Mouse (Mus musculus): ENCODE data around the gene Rerg.

The Rerg gene

DNA sequence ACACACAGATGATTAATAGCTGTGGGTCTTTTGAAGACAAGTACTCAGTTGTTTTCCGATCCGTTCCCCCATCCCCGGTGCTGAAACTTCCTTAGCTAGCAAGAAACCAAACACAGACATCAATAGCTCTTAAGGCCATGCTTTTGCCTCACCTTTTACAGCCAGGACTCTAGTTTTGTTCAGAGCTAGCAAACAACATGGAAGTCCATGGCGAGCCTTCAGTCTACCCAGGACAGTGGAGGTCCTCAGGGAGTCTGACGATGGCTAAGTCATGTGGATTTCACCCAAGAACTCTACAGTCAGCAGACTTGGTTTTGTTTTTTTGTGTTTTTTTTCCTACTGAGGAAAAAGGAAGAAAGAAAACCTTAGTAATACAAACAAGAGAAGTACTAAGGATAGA, 43.4 kb downstream of the Rerg start:
- DNase-seq, result no peak

DNA sequence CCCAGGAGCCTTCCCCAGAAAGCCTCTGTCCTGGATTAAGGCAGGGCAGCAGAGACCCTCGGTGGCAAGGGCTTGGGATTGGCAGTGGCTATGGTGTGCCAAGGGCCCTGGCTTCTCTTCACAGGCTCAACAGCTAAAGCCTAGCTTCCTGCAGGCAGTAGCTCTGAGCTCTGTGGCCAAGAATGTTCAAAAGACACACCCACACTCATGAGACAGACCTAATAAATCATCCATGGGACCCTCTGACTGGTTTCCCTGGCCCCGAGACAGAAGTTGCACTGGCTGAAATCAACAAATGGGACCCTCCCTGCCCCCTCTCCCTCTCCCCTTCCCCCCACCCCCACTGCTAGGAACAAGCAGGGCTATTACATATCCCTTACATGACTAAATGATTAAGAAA, 44.1 kb downstream of the Rerg start:
- no peak for DNase-seq

DNA sequence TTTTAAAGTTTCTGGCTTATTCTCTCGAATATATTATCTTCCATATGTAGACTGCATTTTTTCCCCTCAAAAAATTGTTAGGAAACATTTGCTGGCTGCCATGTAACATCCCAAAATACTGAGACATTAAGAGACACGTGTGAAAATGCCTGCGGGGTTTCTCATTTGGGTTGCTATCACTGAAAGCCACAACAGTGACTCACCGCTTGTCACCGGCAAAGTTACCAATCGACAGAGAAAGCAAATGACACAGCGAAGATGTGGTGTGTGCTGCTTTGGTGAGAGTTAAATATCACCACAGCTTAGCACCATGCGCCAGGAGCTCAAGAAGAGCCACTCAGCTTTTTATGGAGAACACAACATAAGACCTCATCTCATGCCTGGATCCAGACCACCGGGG, 44.9 kb downstream of the Rerg start:
- no peak for DNase-seq

DNA sequence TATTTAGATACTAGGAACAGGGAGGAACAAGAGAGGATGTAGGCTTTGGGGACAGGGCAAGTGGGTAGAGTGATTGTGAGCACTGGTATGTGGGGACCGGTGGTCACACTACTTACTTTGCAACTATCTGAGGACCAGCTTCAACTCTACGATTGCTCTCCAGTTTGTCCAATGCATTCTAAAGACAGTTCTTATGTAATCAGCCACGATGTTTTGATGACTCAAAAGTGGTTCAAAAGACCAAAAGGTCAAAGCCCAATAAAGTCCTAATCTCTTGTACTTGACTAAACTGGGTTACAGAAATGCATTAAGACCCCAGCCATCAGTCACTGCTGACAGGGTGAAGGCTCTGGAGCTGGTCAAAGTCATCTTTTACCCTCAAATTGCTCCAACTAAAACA, 45.3 kb downstream of the Rerg start:
- no peak for DNase-seq

DNA sequence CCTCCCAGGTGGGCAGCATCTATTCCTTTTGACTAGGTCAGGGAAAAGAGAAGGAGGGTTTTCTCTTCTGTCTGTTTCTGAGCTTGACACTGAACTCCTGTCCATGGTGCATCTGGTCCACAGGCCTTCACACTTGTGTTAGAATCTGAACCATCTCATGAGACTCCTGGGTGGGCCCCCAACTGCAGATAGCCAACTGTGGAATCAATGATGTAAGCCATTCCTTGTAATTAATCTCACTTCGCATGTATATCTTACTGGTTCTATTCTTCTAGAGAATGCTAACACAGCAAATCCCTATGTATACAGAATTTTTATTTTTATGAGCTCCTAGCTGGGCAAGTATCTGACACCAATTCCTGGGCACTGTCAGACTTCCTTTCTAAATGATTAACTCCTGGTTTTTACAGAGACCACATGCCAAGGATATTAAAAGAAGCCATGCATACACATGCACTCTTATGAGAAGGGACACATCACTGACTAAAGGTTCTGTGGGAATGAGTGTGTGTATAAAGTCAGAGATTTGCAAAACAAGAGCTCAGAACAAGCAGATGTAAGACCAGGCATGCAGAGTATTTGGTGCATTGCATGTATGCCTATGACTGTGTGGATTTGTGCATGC, 53.3 kb downstream of the Rerg start:
- no peak for DNase-seq

DNA sequence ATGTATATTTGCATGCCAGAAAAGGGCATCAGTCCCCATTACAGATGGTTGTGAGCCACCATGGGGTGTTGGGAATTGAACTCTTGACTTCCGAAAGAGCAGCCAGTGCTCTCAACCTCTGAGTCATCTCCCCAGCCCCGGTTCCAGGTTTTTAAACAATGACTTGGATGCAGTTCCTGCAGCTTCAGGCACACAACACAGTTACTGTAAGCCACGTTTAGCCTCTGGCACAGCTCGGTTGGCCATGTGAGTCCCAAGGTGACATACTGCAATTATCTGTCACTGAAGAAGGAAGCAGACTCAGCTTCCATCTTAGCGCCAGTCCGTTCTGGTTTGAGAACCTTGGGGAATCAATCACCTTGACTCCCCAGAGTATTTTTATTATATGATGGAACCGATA, 55.4 kb downstream of the Rerg start:
- DNase-seq, result no peak

DNA sequence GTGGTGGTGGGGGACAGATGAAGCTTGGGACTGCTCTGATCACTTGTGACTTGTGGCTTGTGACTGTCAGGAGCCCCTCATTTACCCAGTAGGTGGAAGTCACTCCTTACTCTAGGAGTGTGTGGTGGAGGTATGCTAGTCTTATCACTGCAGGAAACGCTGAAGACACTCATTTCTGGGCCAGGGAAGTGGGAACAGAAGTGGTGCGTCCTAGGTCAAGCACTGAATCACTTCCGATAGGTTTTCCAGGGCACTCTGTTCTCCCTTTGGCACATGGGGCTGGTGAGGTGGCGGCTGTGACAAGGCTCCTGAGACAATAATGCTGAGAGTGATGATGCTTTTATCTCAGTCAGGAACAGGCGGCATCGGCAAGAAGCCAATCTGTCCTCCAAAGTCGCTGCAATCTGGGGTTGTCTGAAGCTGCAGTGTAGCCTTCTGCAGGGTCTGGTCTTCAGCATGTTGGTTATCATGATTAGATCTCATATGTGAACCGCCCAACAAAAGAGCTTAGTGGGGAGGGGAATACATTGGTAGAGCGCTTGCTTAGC, 59.0 kb downstream of the Rerg start:
- no peak for DNase-seq

DNA sequence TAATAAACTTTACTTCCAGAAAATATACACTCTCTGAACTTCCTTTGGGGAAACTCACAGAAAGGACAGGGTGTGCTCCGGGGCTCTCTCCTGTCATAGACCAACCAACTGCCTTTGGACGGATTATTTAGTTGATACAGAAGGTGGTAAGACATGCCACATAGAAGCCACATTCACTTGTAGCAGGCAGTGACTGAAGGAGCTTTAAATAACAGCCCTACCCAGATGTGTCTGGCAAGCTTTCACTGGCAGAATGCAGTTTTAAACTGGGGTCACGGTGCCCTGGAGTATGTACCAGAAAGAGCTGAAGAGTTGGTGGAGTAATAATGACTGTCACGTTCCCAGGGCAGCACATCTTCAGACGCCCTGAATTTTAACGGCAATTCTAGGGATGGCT, 59.5 kb downstream of the Rerg start:
- DNase-seq, result no peak

DNA sequence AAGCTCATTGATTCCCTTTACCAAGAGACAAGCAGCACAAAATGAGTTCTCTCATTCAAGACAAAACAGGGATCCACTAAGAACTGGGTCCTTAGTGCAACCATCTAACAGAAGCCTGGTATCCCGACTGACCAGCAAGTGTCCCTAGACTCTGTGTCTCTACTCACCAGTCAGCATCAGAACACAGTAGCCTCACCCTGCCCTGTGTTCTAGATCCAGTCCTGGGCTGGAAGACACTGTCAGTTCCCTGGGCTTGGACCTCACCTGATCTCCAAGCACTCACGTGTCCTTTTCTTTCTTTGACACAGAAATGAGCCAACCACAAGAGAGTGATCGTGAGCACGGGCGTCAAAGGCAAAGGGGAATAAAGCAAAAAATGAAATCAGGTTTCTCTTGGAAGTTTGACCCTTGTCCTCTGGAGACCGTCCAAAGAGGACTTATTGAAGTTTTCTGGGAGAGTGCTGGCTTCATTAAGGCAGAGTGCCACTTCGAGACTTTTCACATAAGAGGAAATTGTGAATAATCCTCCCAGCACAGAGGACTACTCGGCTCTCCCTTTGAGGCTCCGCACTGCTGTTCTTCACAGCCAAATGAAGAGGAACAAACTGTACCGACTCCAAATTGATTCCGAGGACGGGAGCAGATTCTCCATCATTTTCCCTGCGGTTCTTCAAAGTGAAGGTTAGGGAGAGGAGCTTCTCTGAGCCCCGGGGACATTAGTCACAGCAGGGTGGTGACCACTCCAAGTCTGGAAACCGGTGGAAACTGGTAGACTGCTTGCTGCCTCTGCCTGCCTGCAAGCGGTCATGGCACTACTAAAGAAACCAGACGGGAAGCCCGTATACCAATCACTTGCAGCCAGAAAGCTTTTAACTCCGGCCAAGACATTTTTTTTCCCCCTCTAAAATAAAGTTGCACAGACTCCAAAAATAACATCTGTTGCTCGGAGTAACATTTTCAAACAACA, 60.2 kb downstream of the Rerg start:
- DNase-seq, result no peak

DNA sequence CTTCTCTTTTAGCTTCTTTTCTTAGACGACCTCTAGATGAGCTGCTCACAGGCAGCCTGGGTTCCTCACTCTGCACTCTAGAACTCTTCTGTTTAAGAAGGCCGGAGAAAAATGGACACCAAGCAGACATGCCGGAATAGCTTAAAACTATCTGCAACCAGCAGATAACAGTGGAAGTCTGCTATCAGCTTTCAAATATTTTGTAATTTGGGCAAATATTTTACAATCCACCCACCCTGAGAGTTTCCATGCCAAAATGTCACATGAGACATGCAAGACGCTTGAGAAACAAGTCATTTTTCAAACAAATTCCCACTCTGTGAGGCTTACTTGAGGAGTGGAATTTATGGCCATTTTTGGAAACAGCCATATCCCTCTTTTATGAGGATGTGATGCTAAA, 65.0 kb downstream of the Rerg start:
- DNase-seq, result no peak

DNA sequence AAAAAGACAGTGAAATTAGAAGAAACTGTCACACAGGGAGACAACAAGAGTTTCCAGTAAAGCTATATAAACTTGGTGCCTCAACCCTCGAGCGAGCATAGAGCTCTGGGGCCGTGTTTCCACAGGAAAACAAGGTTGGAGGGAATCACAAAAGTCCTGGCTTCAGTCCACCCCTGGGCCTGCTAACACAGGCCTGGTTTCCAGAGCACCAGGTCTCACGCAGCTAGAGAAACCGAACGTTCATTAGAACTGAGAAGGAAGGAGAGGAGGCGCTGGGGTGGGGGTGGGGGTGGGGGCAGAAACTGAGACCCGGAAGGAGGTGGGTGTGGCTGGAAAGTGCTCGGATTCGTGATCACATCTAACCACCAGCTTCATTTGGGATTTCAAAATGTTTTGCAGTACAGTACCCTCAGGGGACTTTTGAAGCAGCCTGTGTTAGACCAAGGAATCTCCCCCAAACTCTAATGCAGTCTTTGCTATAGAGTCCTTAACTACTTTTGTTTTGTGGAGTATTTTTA, 67.6 kb downstream of the Rerg start:
- DNase-seq, result no peak

DNA sequence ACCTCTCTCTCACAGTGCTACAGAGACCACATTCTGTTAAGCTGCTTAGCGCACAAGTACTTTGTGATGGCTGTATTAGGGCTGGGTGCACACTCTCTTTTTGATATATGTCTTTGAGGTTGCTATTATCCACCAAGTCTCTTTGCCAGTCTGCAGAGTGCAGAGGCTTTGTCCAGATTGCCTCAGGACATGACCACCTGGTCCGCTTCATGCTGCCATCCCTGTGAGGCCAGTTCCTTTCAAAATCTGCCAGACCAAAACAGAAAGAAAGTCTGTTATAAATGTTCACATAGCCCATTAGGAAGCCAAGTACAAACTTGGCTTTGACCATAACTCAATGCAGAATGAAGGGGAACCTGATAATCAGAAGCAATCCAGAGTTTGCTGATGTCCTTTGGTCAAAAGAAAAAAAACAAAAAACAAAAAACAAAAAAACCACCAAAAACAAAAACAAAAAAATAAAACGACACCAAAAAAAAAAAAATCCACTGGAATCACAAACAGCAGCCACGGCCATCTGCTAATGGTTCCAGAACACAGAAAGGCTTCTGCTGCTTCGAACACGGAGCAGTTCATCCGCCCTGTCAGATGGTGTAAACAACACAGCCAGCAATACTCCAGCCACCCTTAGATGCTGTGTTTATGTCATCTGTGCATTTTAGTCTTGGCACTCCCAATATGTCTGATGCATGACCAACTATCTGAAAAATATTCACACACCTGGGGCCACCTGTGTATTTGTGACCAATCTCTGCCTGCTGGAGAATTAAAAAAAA, 68.2 kb downstream of the Rerg start:
- DNase-seq, result no peak

DNA sequence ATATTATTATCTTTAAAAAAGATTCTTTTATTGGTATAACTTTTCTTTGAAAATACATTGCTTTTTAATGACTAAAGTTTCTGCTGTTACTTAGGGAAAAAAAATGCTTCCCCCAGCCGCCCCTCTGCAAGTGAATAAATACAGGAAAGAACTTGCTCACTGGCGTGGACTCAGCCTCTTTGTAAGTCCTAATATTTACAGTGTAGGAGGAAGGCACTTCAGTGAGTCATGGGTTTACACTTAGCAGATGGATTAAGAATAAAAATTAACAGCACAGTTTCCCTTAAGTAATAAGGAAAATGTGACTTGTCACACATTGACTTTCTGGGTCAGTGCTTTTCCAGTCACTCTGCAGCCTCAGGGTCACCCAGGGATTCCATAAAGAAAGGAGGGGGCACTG, 70.0 kb downstream of the Rerg start:
- DNase-seq, result no peak

DNA sequence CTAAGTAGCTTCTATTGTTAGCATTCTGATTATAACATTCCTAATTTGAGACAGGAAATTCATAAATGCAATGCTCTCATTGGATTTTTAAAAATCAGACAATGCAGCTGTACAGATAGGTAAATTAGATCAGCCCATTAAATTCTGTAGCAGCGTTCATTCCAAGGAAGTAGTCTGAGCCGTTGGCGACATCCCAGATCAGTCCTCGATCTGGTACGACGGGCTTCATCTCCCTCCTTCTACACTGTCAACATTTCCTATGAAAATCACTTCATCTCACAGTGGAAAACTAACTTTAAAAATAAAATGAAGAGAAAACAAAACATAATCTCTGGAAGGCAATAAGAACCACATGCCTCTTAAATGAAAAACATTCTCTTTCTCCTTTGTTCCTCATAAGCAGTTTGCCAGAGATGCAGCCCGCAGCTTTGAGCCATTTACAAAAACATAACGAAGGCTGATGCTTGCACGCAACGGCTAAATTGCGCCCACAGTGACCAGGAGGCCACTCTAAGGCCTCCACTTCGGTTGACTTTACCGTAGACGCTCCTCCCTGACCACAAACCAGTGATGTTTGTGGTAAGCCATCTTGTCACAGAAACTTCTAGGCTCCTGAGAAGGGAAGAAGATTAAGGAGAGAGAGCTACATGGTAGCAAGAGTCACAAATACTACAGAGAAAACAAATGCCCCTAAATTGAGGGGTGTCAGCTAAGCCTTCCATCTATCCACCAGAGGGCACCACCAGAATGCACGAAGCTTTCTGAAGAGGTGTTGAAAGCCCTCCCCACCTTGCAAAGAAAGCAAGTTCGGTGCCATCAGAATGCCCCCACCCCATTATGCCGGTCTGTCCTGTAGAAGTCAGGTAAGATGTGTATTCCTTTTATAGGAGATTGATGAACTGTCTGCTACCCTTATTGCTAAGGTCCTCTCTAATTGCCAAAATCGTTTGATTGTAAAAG, 71.8 kb downstream of the Rerg start:
- no peak for DNase-seq

DNA sequence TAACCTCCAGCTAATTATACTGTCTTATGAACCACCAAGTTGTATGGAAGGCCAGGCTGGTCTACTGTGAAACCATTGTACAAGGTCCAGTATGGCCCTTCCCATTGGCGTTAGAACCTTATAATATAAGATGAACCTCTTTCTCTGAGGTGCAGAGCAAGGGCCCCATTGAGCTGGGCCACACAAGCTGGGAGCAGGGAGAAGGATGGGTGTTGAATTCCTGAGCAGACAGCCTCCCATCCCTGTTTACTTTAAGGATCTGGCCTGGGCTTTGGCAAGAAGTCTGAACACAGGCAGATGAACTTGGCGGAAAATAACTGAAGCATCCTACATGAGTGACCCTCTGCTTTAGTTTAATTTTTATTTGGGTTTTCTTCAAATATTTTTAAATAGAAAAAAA, 75.8 kb downstream of the Rerg start:
- DNase-seq, result no peak

DNA sequence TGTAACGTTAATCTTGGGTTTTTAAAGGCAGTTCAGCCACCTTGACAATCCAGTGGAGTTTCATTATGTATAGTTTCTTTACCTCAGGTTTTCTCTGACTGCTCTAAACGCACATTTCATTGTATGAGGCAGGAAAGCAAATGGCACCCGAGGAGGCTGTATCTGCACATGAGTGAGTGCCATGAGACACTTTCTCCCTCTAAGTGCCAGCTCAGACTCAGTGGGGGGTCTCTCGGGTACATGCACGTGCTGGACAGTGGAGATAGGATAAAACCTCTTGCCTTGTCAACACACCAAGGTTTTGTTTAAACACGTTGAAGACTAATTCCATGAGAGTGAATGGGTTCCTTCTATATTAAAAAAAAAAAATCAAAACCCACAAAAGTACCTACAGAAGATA, 81.8 kb downstream of the Rerg start:
- no peak for DNase-seq

DNA sequence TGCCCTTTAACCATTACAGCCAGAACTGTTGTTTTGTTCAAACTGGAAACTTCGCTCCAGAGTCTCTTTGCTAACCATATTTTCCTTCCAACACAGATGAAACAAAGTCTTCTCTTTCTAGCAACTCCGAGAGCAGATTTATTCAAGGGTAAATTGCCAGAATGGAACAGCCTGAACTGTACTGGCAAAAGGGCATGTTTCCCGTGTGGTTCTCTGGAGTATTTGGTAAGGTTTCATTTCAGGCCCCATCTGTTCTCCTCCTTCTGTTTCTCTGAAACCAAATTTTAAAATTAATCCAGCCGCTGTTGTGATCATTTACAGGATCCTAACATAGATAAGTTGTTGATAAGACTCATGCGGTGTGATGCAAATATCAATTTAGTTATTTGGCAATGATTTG, 82.3 kb downstream of the Rerg start:
- DNase-seq, result no peak

DNA sequence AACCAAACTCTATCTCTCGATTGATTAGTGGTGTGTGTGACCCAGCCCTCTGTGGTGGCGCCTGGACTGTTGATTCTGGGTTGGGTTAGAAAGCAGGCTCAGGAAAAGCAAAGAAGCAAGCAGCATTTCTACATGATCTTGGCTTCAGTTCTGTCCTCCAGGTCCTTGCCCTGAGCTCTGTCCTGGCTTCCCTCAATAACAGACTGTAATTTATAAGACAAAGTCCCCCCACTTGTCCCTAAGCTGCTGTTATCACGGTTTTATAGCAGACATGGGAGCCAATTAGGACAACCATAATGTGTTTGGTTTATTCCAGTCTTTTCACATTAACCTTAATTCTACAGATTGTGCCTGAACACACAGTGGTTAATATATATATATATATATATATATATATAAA, 82.8 kb downstream of the Rerg start:
- no peak for DNase-seq

DNA sequence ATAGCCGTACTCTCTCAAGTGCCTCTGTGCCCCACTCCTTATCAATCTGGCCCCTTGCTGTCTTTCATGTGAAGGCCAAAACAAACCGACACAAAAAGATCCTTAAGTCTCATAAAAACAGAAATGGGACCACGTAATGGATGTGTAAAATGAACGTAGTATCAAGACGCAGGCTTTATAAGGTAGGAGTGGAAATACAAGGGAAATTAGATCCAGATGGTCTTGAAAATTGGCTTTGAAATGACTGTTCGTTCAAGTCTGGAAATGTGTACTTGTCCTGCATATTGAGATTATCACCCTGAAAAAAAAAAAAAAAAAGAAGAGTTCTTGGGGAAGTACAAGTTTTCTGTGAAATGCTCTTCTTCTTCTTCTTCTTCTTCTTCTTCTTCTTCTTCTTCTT, 90.6 kb downstream of the Rerg start:
- no peak for DNase-seq

DNA sequence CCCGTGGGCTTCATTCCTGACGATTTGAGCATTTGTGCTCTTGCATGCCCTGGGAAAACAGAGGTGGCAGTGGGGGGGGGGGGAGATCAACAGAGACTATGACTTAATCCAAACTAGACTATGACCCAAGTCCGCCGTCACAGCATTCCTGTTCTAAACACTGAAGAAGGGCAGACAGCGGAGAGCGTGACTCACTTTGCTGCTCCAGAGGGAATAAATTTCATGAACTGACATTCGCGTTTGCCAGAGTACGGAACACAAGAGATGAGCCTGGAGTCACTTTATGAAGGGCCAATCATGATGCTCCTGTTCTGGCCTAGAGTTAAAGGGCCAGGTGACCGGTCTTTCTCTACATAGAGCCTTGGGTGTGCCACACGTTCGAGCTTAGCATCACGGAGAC, 93.6 kb downstream of the Rerg start:
- no peak for DNase-seq

DNA sequence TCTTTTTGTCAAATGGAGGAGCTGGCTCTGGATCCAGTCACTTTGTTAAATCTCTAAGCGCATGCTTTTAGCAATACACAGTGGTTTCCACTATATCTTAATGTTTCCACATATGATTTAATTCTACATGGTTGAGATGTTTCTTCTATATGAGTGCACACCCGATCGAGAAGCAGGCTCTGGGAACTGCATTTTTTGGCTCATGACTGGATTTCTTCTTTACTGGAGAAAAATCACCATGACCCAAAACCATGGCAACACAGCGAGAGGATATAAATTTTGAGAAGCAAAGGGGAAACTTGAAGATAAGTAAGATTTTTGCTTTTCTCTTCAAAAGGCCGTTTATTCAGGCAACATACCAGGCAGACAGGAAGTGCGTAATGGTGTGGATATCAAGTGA, 94.1 kb downstream of the Rerg start:
- DNase-seq, result no peak

DNA sequence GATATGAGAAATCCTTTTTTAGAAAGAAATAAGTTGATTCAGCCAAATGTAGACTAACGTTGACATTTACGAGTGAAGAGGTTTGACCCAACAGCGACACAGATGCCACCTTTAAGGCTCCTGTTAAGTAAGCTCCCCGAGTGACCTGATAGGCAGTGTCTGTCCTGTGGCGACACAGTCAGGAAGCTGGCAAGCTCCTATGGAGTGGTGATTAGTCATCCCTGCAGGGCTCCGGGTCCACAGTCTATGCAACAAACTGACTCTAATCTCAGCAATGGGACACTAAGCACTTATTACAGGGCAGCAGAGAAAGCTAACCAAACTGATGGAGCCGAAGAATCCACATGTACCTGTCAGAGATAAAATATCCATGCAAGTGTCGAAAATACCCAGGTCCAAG, 98.0 kb downstream of the Rerg start:
- no peak for DNase-seq

Measured in thymus, adult 18-20 months (tissue).